Mouse (Mus musculus) spleen, postnatal 14 days (tissue): ENCODE measurements around the gene Sos1.

Experiments
- DNase-seq, 2 experiments: peaks; one replicate each; pipeline ENCODE4 v3.0.0; 2021 to 2022; ENCODE audit warnings: low spot score in 2 of 2

Gene Sos1

DNA sequence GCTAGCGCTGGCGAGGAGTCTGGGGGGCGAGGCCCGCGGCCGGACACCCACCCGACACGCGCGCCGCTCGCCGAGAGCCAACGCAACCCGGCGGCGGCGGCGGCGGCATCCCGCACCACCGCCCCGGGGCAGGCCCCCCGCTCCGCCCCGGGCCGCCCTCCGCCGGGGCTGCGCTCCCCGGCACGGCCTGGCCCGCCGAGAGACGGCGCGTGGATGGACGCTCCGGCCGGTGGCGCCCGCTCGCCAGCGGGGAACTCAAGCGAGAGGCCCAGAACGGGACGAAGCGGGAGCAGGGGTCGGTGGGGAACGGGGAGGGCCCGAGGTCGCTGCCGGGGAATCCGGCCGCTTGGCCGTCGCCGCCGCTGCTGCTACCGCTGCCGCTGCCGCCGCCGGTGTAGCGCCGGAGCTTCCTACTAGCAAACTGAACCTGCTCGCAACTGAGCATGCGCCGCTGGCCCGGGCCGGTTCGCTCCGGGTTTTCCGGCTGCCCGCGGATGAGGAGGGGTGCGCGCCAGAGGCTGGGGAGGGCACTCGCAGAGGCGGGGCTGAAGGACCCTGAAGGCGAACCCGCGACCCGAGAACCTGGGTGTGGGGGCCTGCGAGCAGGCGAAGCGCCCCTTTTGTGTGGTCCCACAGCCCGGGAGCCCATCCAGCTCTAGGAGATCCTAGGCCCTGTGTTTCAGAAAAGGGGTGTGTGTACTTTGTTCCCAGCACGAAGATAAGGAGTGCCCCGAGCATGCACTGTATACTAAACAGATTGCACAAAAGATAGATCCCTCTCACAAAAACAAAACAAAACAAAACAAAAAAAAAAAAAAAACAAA is at the start of gene Sos1:
Gene Sos1 (minus strand): TSS at position 423 of the 824 bp plus-strand sequence.
- DNase-seq: peak; percentile 93 to 95

GRCm38 (mm10) chr17:80523231-80523630 is 43.0 kb upstream of the Sos1 start:
- DNase-seq: no peak

- no peak for DNase-seq
These were observed 41.9 kb upstream of the Sos1 start for GRCm38 (mm10) chr17:80522229-80522556.

GRCm38 (mm10) chr17:80521521-80522228 is 41.4 kb upstream of the Sos1 start:
- DNase-seq: no peak

DNA sequence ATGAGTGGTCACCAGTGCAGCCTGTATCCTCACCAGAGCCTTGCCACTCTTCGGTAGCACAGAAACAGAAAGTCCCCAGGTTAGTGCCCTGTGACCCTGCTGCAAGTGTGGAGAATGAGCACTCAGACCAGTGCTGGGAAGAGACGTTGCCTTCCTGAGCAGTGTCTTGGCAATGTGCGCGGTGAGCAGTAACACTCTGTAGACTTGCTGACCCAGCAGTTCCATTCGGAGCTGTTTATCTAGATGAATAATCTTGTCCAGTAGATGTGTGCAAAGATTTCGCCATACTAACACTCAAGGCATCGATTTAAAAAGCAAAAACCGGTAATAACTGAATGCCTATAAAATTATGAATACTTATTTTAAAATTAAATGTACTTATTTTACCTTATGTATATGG is 40.3 kb upstream of the Sos1 start:
- no peak for DNase-seq

DNA sequence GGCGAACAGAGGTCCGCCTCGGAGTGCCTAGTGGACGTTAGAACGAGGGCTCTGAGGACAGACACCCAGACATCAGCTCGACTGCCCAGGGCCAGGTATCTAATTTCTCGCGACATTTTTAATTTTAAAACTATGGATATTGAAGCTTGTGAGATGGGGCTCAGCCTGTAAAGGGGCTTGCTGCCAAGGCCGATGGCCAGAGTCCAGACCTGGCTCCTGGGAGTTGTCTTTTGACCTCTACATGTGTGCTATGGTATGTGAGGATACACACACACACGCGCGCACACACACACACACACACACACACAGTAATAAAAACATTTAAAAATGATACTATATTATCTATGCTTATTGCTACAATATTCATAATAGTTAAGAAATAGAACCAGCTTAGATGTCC is 38.6 kb upstream of the Sos1 start:
- DNase-seq: no peak

DNA sequence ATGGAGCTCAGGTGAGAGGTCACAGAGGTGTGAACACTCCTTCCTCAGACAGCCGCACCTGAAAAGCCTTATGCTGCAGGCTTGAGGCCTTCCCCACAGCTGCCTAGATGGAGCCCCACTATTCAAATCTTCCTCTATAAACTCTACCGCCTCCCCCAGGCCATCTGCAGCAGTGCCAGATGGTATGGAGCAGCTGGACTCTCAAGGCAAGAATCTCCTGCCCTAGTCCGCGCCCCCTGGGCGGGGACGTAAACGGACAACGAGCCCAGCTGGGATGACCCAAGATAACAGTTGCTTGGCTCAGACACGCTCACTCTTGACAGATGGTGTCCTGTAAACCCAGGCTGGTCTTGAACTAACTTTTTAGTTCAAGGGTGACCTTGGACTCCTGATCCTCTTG is 37.0 kb upstream of the Sos1 start:
- no peak for DNase-seq

- no peak for DNase-seq
These were observed 35.7 kb upstream of the Sos1 start for GRCm38 (mm10) chr17:80515956-80516355.

DNA sequence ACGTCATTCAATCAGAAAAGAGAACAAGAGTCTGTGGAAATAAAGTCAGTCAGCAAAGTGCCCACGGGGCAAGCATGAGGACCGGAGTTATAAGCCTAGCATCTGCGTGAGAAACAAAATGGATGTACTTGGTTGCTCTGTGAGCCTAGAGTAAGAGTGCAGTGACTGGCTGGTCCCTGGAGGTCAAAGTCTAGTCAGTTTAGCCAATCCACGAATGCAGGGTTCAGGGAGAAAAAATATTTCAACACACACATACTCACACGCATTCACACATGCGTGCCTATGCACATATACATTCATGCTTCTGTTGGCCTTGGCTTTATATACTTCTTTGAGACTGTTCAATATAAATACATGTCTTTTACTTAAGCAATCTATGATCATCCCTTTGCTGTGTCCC is 35.3 kb upstream of the Sos1 start:
- DNase-seq: no peak

- no peak for DNase-seq
These were observed 33.5 kb upstream of the Sos1 start for GRCm38 (mm10) chr17:80513766-80514165.

- no peak for DNase-seq
These were observed 30.2 kb upstream of the Sos1 start for GRCm38 (mm10) chr17:80510459-80510855.

DNA sequence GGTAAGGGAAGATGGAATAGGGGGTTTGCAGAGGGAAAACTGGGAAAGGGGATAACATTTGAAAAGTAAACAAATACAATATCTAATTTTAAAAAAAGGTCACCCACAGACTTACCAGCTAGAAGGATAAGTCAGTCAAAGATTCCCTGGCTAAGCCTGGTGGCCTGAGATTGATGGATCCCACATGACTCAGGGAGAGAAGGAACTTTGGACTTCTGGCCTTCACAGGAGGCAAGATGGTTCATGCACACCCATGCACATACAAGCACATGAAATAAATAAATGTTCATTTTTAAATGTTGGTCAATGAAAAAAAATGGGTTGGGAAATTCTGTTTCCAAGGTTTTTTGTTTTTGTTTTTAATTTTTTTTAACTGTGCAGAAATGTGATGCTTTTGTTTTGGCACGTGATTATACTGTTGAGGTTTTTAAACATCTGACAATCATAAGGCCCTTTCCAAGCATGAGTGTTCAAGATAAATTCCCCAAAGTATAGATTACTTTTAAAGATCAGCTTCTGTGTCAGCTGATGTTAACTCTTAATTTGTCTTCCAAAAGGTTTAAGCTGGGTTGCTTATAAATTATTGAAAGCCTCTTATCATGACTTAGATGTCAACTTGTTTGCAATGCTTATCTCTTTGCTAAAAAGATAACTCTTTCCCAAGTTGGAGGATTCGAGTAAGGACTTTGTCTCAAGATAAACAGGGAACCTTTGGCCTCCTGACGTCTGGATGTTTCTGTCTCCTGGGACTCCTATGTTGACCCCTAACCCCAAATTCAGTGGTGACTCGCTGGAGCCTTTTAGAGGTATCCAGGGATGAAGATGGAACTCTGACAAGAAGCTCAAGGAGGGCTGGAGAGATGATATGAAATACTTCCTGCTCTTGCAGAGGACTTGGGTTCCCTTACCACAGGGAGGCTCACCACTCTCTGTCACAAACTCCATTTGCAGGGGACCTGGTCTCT is 29.5 kb upstream of the Sos1 start:
- DNase-seq: no peak

GRCm38 (mm10) chr17:80505766-80506165 is 25.5 kb upstream of the Sos1 start:
- DNase-seq: no peak

DNA sequence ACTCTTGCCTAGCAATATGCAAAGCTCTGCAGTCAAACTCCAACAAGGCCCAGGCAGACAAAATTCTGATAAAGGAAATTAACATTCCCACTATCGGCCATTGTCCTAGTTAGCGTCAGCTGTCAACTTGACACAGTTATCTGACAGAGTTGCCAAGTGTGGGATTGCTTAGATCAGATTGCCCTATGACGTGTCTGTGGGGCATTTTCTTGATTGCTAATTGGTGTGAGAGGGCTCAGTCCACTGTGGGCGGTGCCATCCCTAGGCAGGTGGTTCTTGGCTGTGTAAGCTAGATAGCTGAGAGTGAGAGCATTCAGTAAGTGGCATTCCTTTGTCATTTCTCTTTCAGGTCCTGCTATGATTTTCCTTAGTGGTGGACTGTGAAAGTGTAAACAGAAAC is 25.1 kb upstream of the Sos1 start:
- DNase-seq: no peak

DNA sequence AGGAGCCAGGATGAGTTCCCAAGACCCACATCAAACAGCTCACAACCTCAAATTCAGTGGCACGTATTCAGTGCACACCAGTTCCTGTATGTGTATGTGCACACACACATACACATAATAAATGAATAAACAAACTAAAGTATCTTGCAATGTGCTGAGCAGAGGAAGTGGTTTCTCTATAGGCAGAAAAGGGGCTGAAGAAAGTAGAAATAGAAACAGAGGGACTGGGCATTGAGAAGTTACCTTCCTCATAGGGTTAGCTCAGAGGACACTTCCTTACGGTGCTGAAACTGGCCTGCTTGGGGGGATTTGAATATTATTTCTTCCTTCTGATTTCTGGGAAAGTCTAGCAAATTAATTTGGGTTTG is 21.5 kb upstream of the Sos1 start:
- DNase-seq: no peak

DNA sequence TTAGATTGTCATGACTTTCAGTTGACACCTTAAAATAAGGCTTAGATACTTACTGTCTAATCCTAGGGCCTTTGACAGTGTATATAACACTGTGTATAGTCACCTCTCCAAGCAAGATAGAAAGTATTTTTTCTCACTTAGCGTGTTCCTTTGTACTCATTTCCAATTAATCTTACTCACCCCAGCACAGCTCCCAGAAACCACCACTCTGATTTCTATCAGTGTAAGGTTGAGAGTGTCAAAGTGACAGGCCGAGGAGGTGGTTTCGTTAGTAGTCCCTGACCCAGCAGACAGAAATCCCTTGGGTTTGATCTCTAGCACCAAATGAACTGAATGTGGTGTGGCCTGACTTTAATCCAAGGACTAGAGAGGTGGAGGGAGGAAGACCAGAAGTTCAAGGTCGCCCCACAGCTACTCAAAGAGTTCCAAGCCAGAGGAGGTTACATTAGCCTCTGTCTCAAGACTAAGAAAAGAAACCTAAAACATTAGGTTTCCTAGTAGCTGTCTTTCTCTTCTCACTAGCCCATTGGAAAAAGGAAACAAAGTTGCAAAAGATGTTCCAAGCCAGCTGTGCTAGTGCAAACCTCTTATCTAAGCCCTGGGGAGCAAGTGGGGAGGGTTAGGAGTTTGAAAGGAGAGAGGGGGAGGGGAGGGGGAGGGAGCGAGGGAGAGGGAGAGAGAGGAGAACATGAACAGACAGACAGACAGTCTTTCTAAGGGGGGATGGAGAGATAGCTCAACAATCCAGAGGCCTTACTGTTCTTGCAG is 21.0 kb upstream of the Sos1 start:
- DNase-seq: no peak

- DNase-seq: no peak
These were observed 19.8 kb upstream of the Sos1 start for GRCm38 (mm10) chr17:80500025-80500424.

DNA sequence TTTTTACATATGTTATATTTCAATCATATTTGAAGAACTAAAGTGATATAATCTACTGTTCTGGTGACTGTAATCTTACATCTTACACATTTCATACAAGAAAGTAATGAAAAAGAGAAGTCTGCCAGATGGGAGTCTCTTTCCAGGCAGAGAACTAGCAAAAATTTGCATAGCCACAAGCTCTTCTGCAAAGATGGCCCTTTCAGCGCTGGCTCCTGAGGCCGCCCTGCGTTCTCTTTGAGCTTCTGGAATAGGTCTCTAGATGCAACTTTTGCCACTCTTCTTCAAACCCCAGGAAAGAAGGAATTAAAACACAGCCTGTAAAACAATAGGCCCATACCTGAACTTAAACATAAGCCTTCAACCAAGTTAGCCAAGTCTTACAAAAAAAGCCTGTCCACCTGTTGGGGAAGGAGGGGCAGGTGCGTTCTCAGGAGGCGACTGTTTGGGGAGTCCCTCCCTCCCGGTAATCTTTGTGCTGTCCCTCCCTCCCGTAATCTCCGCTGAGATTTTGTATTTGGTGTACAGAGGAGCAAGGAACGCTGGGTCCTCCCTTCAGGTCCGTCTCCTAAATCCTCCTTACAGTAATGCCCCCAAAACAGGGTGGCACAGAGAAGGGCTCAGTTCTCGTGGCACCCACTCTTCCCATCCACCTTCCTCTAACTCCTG is 18.5 kb upstream of the Sos1 start:
- DNase-seq: no peak

- DNase-seq: no peak
These were observed 16.9 kb upstream of the Sos1 start for GRCm38 (mm10) chr17:80497183-80497601.

GRCm38 (mm10) chr17:80496607-80497170 is 16.4 kb upstream of the Sos1 start:
- DNase-seq: no peak

DNA sequence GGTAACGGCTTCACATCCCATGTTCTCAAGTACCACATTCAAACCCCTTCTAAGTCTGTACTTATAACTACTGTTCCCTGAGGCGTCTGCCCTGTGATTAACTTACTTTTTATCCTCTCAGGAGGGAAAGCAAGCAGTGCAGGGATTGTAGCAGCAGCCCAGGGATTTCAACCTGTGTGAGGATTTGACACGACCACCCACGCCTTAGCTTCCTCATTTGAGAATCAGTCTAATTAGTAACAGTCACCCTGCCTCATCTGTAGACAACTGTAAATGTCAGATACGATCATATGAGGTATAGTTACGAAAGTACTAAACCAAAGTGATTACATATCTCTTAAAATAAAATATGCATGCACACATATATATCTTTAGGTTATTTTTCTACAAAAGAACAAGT is 15.9 kb upstream of the Sos1 start:
- no peak for DNase-seq
